Mouse (Mus musculus) gastrocnemius, postnatal 25 days (tissue): Measurements from ENCODE around the gene Ylpm1. TPM values are rescaled to one million over a fixed set of nuclear protein-coding genes. Genes with fewer than 3 reads are reported as not detected.

ENCODE experiments used
- DNase-seq: peaks from one replicate; pipeline ENCODE4 v3.0.0; 2022
- total RNA-seq, 2 experiments: library from RNA; stranded (reverse); gene quantifications; 1 replicate in 1 of 2; 2 replicates in 1 of 2; pipeline ENCODE4 v1.2.3; 2021

Ylpm1 gene
- total RNA-seq, 2 experiments from 2014 or later: 15.8 to 16.5 TPM

- no peak for DNase-seq
These were observed 114.0 kb downstream of the Ylpm1 start for GRCm38 (mm10) chr12:85110011-85110697.

- peak; percentile 86 for DNase-seq
These were observed 114.8 kb downstream of the Ylpm1 start, which contains the start of the genes Prox2 and Dlst for GRCm38 (mm10) chr12:85110698-85111592. TSS of gene Prox2 (minus strand) at chr12:85110759. TSS of gene Dlst (plus strand) at chr12:85110833.

GRCm38 (mm10) chr12:85112550-85113251, 116.6 kb downstream of the Ylpm1 start:
- no peak for DNase-seq

- no peak for DNase-seq
These were observed 117.2 kb downstream of the Ylpm1 start for GRCm38 (mm10) chr12:85113337-85113736.

- DNase-seq: no peak
These were observed 117.8 kb downstream of the Ylpm1 start for GRCm38 (mm10) chr12:85113917-85114316.

GRCm38 (mm10) chr12:85115678-85116077, 119.6 kb downstream of the Ylpm1 start:
- no peak for DNase-seq

Other genes with a start within 250 kb of the Ylpm1 start
- gene Npc2, start 223.2 kb upstream of the Ylpm1 start, total RNA-seq: 10 to 100 TPM; 13.8 to 20.0 TPM
- gene Isca2, start 223.1 kb upstream of the Ylpm1 start, total RNA-seq: 10 to 100 TPM; 39.9 to 52.4 TPM
- 1 to 10 TPM; 1.3 to 1.6 TPM for gene Ltbp2, start 119.8 kb upstream of the Ylpm1 start, total RNA-seq
- 10 to 100 TPM; 26.7 to 27.0 TPM for gene Fcf1, start 25.4 kb upstream of the Ylpm1 start, total RNA-seq
- 10 to 100 TPM; 16.6 to 18.9 TPM for gene Arel1, start 25.4 kb upstream of the Ylpm1 start, total RNA-seq
- gene Prox2, start 114.4 kb downstream of the Ylpm1 start, total RNA-seq: 1 to 10 TPM; 2.2 to 2.3 TPM
- gene Dlst, start 114.5 kb downstream of the Ylpm1 start, total RNA-seq: 100 to 1,000 TPM; 326 to 330 TPM
- 1 to 10 TPM in 1 of 2 experiments, under 1 TPM in 1; 0.95 to 1.1 TPM for gene Rps6kl1, start 154.9 kb downstream of the Ylpm1 start, total RNA-seq
- 1 to 10 TPM; 1.3 to 1.8 TPM for gene Pgf, start 181.5 kb downstream of the Ylpm1 start, total RNA-seq
- 10 to 100 TPM; 47.1 to 54.2 TPM for gene Eif2b2, start 223.2 kb downstream of the Ylpm1 start, total RNA-seq